In genomic region chr16:5307249-5307605, GRCm38 (mm10) we compare ENCODE assay signal across 8 mouse cellular contexts. TPM values are rescaled to one million over a fixed set of nuclear protein-coding genes. Genes with fewer than 3 reads are reported as not detected.
DNase-seq lines count a peak whose midpoint lies in the region; ATAC-seq lines count a peak whose summit lies in the region.

No protein-coding gene starts in this region.

- WGBS in heart, embryonic 16.5 days: 69% methylated on average over 7 of the region's 7 CpGs
- 64% methylated on average over 7 of the region's 7 CpGs for WGBS in hindbrain, embryonic 11.5 days
- 54% methylated on average over 7 of the region's 7 CpGs for WGBS in midbrain, embryonic 14.5 days

- no peak overlapping the region for H3K27ac ChIP-seq in heart, embryonic 16.5 days (ENCODE audit: low read length)
- H3K27ac ChIP-seq in brown adipose tissue, adult 24 weeks (replicated peaks; ENCODE audit: low read depth, low read length): no peak overlapping the region
- no peak overlapping the region for H3K27ac ChIP-seq in hindbrain, embryonic 11.5 days (ENCODE audit: low read depth, low read length)
- no peak overlapping the region for H3K27ac ChIP-seq in midbrain, embryonic 14.5 days (replicated peaks; ENCODE audit: low read depth, low read length)

- no peaks in the 10 kb centered on the region; the same call in 1 of the 2 replicates for H3K4me1 ChIP-seq in heart, embryonic 16.5 days (ENCODE audit: control insufficient read depth, insufficient read depth, low read length)
- H3K4me1 ChIP-seq in brown adipose tissue, adult 24 weeks (ENCODE audit: control insufficient read depth, insufficient read depth, insufficient read length, low read length): peaks cover 4% of the 10 kb centered on the region; the same call in 1 of the 2 replicates
- H3K4me1 ChIP-seq in hindbrain, embryonic 11.5 days (replicated peaks; ENCODE audit: control insufficient read depth, insufficient read depth, low read length): no peaks in the 10 kb centered on the region
- H3K4me1 ChIP-seq in midbrain, embryonic 14.5 days (ENCODE audit: control insufficient read depth, insufficient read depth, low read length): 0 out of 2 replicates have a peak, but pooled peaks cover 4% of the 10 kb centered on the region

- H3K27me3 ChIP-seq in heart, embryonic 16.5 days (ENCODE audit: control insufficient read depth, insufficient read depth, low read length): peaks cover 16% of the 10 kb centered on the region
- H3K27me3 ChIP-seq in hindbrain, embryonic 11.5 days (ENCODE audit: control insufficient read depth, insufficient read depth, low read length): peaks cover 4% of the 10 kb centered on the region
- H3K27me3 ChIP-seq in midbrain, embryonic 14.5 days (ENCODE audit: control insufficient read depth, insufficient read depth, low read length): no peaks in the 10 kb centered on the region; the same call in 1 of the 2 replicates

- intact Hi-C loops in heart, postnatal 36 days (cut with DNase I): loop anchor here (10.0 kb wide), 1 partner anchor 1178 kb away; no protein-coding TSS in a partner anchor

- peak overlapping the region; percentile 70 for H3K4me2 ChIP-seq in heart, embryonic 16.5 days (ENCODE audit: low read depth, low read length)
- peak overlapping the region; percentile 92 for H3K4me2 ChIP-seq in hindbrain, embryonic 11.5 days (replicated peaks; ENCODE audit: low read depth, low read length)
- H3K4me2 ChIP-seq in midbrain, embryonic 14.5 days (ENCODE audit: low read length): peak overlapping the region; percentile 91

- no peak for ATAC-seq in heart, embryonic 16.5 days (replicated peaks; ENCODE audit: extremely low read depth, insufficient read depth, low FRiP score)
- ATAC-seq in hindbrain, embryonic 11.5 days (ENCODE audit: low FRiP score): peak; percentile 6; the same call in 1 of the 2 replicates
- no peak for ATAC-seq in midbrain, embryonic 14.5 days (ENCODE audit: low FRiP score, low TSS enrichment)
- ATAC-seq in cerebellum, adult (ENCODE audit: insufficient number of reproducible peaks, low FRiP score, low TSS enrichment): no peak

- H3K9me3 ChIP-seq in heart, embryonic 16.5 days (replicated peaks; ENCODE audit: control insufficient read depth, low read length): no peaks in the 10 kb centered on the region
- no peaks in the 10 kb centered on the region for H3K9me3 ChIP-seq in hindbrain, embryonic 11.5 days (ENCODE audit: control insufficient read depth, low read length)
- H3K9me3 ChIP-seq in midbrain, embryonic 14.5 days (ENCODE audit: control insufficient read depth, low read length): no peaks in the 10 kb centered on the region

- H3K9ac ChIP-seq in heart, embryonic 16.5 days (ENCODE audit: low read length): peak overlapping the region; percentile 46
- peak overlapping the region; percentile 59; the same call in 1 of the 2 replicates for H3K9ac ChIP-seq in hindbrain, embryonic 11.5 days (ENCODE audit: low read depth, low read length)
- peak overlapping the region; percentile 62 for H3K9ac ChIP-seq in midbrain, embryonic 14.5 days (replicated peaks; ENCODE audit: low read length)

- no peak for DNase-seq in heart, postnatal 36 days
- no peak for DNase-seq in hindbrain, embryonic 11.5 days (ENCODE audit: low spot score)
- no peak for DNase-seq in midbrain, embryonic 14.5 days
- DNase-seq in right cerebral cortex, adult 2 months (ENCODE audit: low spot score in 2 of 2): no peak
- DNase-seq in cerebellum, postnatal 4 days (ENCODE audit: low spot score in 2 of 2): no peak

- no peaks in the 10 kb centered on the region for H3K36me3 ChIP-seq in heart, embryonic 16.5 days (ENCODE audit: control insufficient read depth, insufficient read depth)
- no peaks in the 10 kb centered on the region for H3K36me3 ChIP-seq in hindbrain, embryonic 11.5 days (ENCODE audit: control insufficient read depth, insufficient read depth, low read length)
- H3K36me3 ChIP-seq in midbrain, embryonic 14.5 days (ENCODE audit: control insufficient read depth, insufficient read depth, low read length): no peaks in the 10 kb centered on the region

- H3K4me3 ChIP-seq in heart, embryonic 16.5 days (ENCODE audit: low read length): peak overlapping the region; percentile 50
- H3K4me3 ChIP-seq in brown adipose tissue, adult 24 weeks (ENCODE audit: insufficient read depth, low read depth, low read length): peak overlapping the region; percentile 61
- H3K4me3 ChIP-seq in hindbrain, embryonic 11.5 days (ENCODE audit: low read depth, low read length): peak overlapping the region; percentile 38
- H3K4me3 ChIP-seq in midbrain, embryonic 14.5 days (replicated peaks; ENCODE audit: low read depth, low read length): peak overlapping the region; percentile 44

RNA-seq across cellular contexts. Expression of gene Eef2kmt, which starts 51.4 kb away (rescaled TPM):
- 25.7 and 26.2 TPM in 2 replicates for polyA plus RNA-seq in heart, embryonic 16.5 days (2015; fragmentation: Nextera tagmentation; extraction: Ambion mirVana)
- 1 to 10 TPM; 8.5 to 9.0 TPM for total RNA-seq in heart, postnatal 36 days (2021)
- polyA plus RNA-seq in brown adipose tissue, adult 24 weeks (2012; ENCODE audit: insufficient read depth, insufficient read length, missing spikeins): 29.4 and 34.0 TPM in 2 replicates
- polyA plus RNA-seq in hindbrain, embryonic 11.5 days (2014; fragmentation: Nextera tagmentation; extraction: Ambion mirVana): 13.0 and 14.5 TPM in 2 replicates
- 3.9 and 8.3 TPM in 2 replicates for polyA plus RNA-seq in midbrain, embryonic 14.5 days (2014; fragmentation: Nextera tagmentation; extraction: Ambion mirVana)
